Mouse (Mus musculus): Measurements from ENCODE around the gene Crebbp. TPM values are rescaled to one million over a fixed set of nuclear protein-coding genes. Genes with fewer than 3 reads are reported as not detected.

The Crebbp gene
- total and polyA plus RNA-seq, 2 experiments from 2014 or later = 15.6 to 34.1 TPM

DNA sequence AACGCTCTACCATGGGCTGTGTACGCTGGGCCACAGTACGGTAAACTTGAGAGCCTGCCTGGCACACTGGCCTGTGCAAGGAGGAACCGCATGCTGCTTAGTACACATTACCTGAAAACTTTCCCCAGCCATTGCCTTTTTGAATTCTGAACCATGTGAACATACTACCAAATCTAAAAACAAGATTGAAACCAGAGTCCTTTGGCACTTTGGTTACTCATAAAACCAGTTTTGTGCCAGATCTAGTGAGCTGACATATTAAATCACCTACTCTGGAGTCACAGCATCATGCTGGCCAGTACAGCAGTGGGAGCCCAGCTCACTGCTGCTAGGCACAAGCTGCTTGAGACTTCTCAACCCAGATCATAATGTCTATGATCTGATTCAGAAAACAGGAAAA, 172.2 kb downstream of the Crebbp start:
- no peak for ATAC-seq (ENCODE audit: insufficient read depth, low read depth)
- DNase-seq (ENCODE audit: low spot score) = no peak
- Histone ChIP-seq H3K27me3 (ENCODE audit: control insufficient read depth, insufficient read depth, low read length) (no peaks in the 10 kb centered on the region), H3K4me3 (ENCODE audit: low read depth, low read length) (no peak overlapping the region), H3K4me1 (ENCODE audit: control insufficient read depth, insufficient read depth) (no peaks in the 10 kb centered on the region), H3K9ac (replicated peaks; ENCODE audit: low read depth, low read length) (no peak overlapping the region), H3K36me3 (replicated peaks; ENCODE audit: control insufficient read depth, insufficient read depth, low read length) (peaks cover 87% of the 10 kb centered on the region), H3K27ac (ENCODE audit: low read depth) (no peak overlapping the region), H3K9me3 (replicated peaks; ENCODE audit: control insufficient read depth, low read length) (no peaks in the 10 kb centered on the region), H3K4me2 (ENCODE audit: low read depth, low read length) (no peak overlapping the region)
- no peak for TF ChIP-seq EP300 (IDR thresholded peaks at IDR 0.05; ENCODE audit: low read depth)
- no peak for TF ChIP-seq CTCF (IDR thresholded peaks at IDR 0.05; ENCODE audit: low read depth)
- WGBS = 94% methylated on average over 4 of the region's 4 CpGs

DNA sequence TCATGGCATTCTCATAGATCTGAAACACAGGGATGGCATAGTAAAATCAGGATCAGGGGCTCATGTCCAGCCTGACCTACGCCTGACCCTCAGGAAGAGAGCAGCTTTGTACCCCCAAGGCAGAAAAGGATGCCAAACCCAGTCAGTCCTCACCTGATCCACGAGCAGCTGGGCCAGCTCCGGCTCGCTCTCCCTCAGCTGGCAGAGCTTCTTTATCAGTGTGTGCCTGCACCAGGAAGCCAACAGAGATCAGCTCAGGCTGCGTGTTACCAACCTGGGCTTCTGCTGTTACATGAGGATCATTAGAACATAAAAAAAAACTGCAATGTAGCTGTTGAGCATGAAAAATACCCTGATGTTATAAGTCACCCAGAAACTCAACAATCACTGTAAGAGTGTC, 173.6 kb downstream of the Crebbp start:
- ATAC-seq (ENCODE audit: insufficient read depth, low read depth) (no peak), DNase-seq (ENCODE audit: low spot score) (no peak)
- Histone ChIP-seq H3K27ac (ENCODE audit: low read depth) (no peak overlapping the region), H3K9ac (replicated peaks; ENCODE audit: low read depth, low read length) (no peak overlapping the region), H3K4me1 (ENCODE audit: control insufficient read depth, insufficient read depth) (no peaks in the 10 kb centered on the region), H3K4me2 (ENCODE audit: low read depth, low read length) (no peak overlapping the region), H3K4me3 (ENCODE audit: low read depth, low read length) (no peak overlapping the region), H3K9me3 (replicated peaks; ENCODE audit: control insufficient read depth, low read length) (no peaks in the 10 kb centered on the region), H3K27me3 (ENCODE audit: control insufficient read depth, insufficient read depth, low read length) (no peaks in the 10 kb centered on the region), H3K36me3 (replicated peaks; ENCODE audit: control insufficient read depth, insufficient read depth, low read length) (peaks cover 76% of the 10 kb centered on the region)
- TF ChIP-seq CTCF (IDR thresholded peaks at IDR 0.05; ENCODE audit: low read depth) = no peak
- TF ChIP-seq EP300 (IDR thresholded peaks at IDR 0.05; ENCODE audit: low read depth) = no peak
- WGBS = 85% methylated on average over 5 of the region's 5 CpGs

DNA sequence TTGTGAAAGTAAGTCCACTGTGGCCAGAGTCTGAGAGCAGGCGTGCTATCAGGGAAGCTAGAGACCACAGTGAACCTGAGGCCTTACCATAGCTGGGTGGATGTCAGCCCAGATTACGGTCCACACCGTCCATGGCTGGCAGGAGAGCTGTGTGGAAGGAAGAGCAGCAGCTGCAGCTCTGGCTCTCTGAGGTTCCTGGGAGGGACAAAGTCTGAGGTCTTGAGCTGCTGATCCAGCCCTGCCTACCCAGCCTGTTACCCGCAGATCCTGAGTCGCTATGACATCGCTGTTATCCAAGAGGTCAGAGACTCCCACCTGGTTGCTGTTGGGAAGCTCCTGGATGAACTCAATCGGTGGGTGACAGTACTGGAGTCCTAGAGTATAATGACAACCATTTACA, 176.1 kb downstream of the Crebbp start:
- no peak for TF ChIP-seq EP300 (IDR thresholded peaks at IDR 0.05; ENCODE audit: low read depth)
- TF ChIP-seq CTCF (IDR thresholded peaks at IDR 0.05; ENCODE audit: low read depth) = no peak
- DNase-seq (ENCODE audit: low spot score) (no peak), ATAC-seq (ENCODE audit: insufficient read depth, low read depth) (no peak)
- Histone ChIP-seq H3K4me1 (ENCODE audit: control insufficient read depth, insufficient read depth) (no peaks in the 10 kb centered on the region), H3K4me2 (ENCODE audit: low read depth, low read length) (no peak overlapping the region), H3K36me3 (replicated peaks; ENCODE audit: control insufficient read depth, insufficient read depth, low read length) (peaks cover 53% of the 10 kb centered on the region), H3K9ac (replicated peaks; ENCODE audit: low read depth, low read length) (no peak overlapping the region), H3K4me3 (ENCODE audit: low read depth, low read length) (no peak overlapping the region), H3K27me3 (ENCODE audit: control insufficient read depth, insufficient read depth, low read length) (no peaks in the 10 kb centered on the region), H3K9me3 (replicated peaks; ENCODE audit: control insufficient read depth, low read length) (no peaks in the 10 kb centered on the region), H3K27ac (ENCODE audit: low read depth) (no peak overlapping the region)
- 90% methylated on average over 7 of the region's 7 CpGs for WGBS

DNA sequence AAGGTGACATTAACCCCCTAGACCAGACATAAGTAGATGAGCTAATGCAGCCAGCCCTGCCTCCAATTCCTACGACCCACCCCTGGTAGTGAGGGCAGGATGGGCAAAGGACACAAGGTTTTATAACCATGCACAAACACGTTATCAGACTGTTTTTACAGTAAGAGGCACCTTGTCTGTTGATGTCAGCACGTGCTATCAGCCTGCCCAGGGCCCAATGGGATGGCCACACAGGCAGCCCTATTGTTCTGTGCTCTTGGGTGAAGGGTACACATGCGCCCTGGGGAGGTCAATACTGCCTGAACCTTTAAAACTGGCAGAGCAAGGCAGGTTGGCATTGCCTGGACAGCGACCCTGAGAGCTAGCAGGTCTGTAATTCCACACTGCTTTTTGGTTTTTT, 177.0 kb downstream of the Crebbp start, which contains the start of gene Dnase1:
TSS of gene Dnase1 (plus strand) at position 136 of the 400 bp plus-strand sequence.
- no peak within 1 kb of the TSS for H3K4me2 ChIP-seq (ENCODE audit: low read depth, low read length)
- H3K36me3 ChIP-seq (replicated peaks; ENCODE audit: control insufficient read depth, insufficient read depth, low read length) = peaks cover 44% of the 10 kb centered on the region
- no peak within 1 kb of the TSS for H3K9ac ChIP-seq (replicated peaks; ENCODE audit: low read depth, low read length)
- H3K27ac ChIP-seq (ENCODE audit: low read depth) = no peak within 1 kb of the TSS
- DNase-seq (ENCODE audit: low spot score) (no peak), ATAC-seq (ENCODE audit: insufficient read depth, low read depth) (no peak)
- no peaks in the 10 kb centered on the region for H3K9me3 ChIP-seq (replicated peaks; ENCODE audit: control insufficient read depth, low read length)
- no peaks in the 10 kb centered on the region for H3K27me3 ChIP-seq (ENCODE audit: control insufficient read depth, insufficient read depth, low read length)
- TF ChIP-seq CTCF (IDR thresholded peaks at IDR 0.05; ENCODE audit: low read depth) (no peak), EP300 (IDR thresholded peaks at IDR 0.05; ENCODE audit: low read depth) (no peak)
- H3K4me1 ChIP-seq (ENCODE audit: control insufficient read depth, insufficient read depth) = no peaks in the 10 kb centered on the region
- no peak within 1 kb of the TSS for H3K4me3 ChIP-seq (ENCODE audit: low read depth, low read length)
- 77% methylated on average over 5 of the region's 5 CpGs for WGBS

DNA sequence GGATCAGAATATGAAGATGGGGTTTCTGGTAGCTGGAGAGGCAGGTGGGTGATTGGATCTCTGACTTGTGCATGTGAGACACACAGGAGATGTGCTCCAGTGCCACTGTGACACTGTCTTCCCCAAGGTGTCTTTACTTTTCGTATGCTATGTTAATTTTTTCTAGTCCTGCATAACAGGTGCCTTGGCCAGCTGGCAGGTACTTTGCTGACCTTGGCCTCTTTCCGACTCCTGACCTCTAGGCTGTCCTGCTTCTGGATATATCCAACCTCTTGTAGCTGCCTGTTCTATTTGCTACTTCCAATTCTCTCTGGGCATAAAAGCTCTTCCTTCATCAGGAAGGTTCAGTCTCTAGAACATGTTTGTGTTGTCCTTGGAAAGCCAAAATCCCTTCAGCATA, 178.2 kb downstream of the Crebbp start:
- no peak for DNase-seq (ENCODE audit: low spot score)
- 93% methylated on average over 2 of the region's 2 CpGs for WGBS
- Histone ChIP-seq H3K4me1 (ENCODE audit: control insufficient read depth, insufficient read depth) (no peaks in the 10 kb centered on the region), H3K9ac (replicated peaks; ENCODE audit: low read depth, low read length) (no peak overlapping the region), H3K27me3 (ENCODE audit: control insufficient read depth, insufficient read depth, low read length) (no peaks in the 10 kb centered on the region), H3K9me3 (replicated peaks; ENCODE audit: control insufficient read depth, low read length) (no peaks in the 10 kb centered on the region), H3K27ac (ENCODE audit: low read depth) (no peak overlapping the region), H3K4me3 (ENCODE audit: low read depth, low read length) (no peak overlapping the region), H3K4me2 (ENCODE audit: low read depth, low read length) (no peak overlapping the region), H3K36me3 (replicated peaks; ENCODE audit: control insufficient read depth, insufficient read depth, low read length) (peaks cover 37% of the 10 kb centered on the region)
- TF ChIP-seq EP300 (IDR thresholded peaks at IDR 0.05; ENCODE audit: low read depth) (no peak), CTCF (IDR thresholded peaks at IDR 0.05; ENCODE audit: low read depth) (no peak)
- ATAC-seq (ENCODE audit: insufficient read depth, low read depth) = no peak

DNA sequence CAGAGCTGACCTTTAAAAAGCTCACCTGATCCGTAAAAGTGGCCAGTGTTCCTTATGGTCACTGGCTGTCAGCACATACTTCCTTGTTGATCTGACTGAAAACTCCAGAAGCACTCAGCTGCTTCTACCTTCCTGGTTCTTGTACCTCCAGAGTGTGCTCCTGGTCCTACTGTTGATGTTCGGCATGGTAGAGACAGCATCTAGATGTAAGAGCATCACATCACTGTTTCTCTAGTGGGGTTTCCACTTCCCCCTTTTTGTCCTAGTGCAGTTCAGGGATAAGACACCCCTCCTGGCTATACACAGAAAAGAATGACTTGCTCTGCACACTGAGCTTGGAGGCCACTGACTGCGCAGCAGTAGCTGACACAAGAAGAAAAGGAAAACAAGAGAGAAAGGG, 179.3 kb downstream of the Crebbp start:
- 77% methylated on average over 3 of the region's 3 CpGs for WGBS
- H3K27ac ChIP-seq (ENCODE audit: low read depth) = no peak overlapping the region

More for the DNA sequence above, 179.3 kb downstream of the Crebbp start:
- Histone ChIP-seq H3K9ac (replicated peaks; ENCODE audit: low read depth, low read length) (no peak overlapping the region), H3K36me3 (replicated peaks; ENCODE audit: control insufficient read depth, insufficient read depth, low read length) (peaks cover 26% of the 10 kb centered on the region), H3K27me3 (ENCODE audit: control insufficient read depth, insufficient read depth, low read length) (no peaks in the 10 kb centered on the region), H3K4me1 (ENCODE audit: control insufficient read depth, insufficient read depth) (no peaks in the 10 kb centered on the region), H3K4me2 (ENCODE audit: low read depth, low read length) (no peak overlapping the region), H3K9me3 (replicated peaks; ENCODE audit: control insufficient read depth, low read length) (no peaks in the 10 kb centered on the region), H3K4me3 (ENCODE audit: low read depth, low read length) (no peak overlapping the region)
- ATAC-seq (ENCODE audit: insufficient read depth, low read depth) (no peak), DNase-seq (ENCODE audit: low spot score) (no peak)
- TF ChIP-seq EP300 (IDR thresholded peaks at IDR 0.05; ENCODE audit: low read depth) (no peak), CTCF (IDR thresholded peaks at IDR 0.05; ENCODE audit: low read depth) (no peak)

Data from heart, postnatal 0 days (tissue).